Mouse (Mus musculus) lung, embryonic 16.5 days (tissue): ENCODE data around the gene Pip5kl1. TPM values are rescaled to one million over a fixed set of nuclear protein-coding genes. Genes with fewer than 3 reads are reported as not detected.

Experiments used
- ATAC-seq: fragments of 200-750 bp; cut with Nextera tagmentation; 2 replicates; pipeline ENCODE4 v1.8.0; 2017; ENCODE audit warnings: low read depth, mild to moderate bottlenecking, moderate library complexity
- H3K27ac ChIP-seq: fragments of 300-500 bp; sonication (generic); 2 replicates; pipeline ENCODE4 v1.5.1; 2014; ENCODE audit warnings: mild to moderate bottlenecking, control low read depth, low read length
- H3K27me3 ChIP-seq: fragments of 300-500 bp; sonication (generic); 2 replicates; pipeline ENCODE4 v1.6.1; 2014; ENCODE audit warnings: low read depth, low read length, mixed read lengths; ENCODE audit not compliant: control insufficient read depth, insufficient read depth
- H3K36me3 ChIP-seq: fragments of 300-500 bp; sonication (generic); 2 replicates; pipeline ENCODE4 v1.6.1; 2014; ENCODE audit warnings: low read length; ENCODE audit not compliant: control insufficient read depth, insufficient read depth
- H3K4me1 ChIP-seq: fragments of 300-500 bp; sonication (generic); replicated peaks from 2 replicates; pipeline ENCODE4 v1.6.1; 2014; ENCODE audit warnings: low read length, mixed read lengths; ENCODE audit not compliant: control insufficient read depth, insufficient read depth
- H3K4me2 ChIP-seq: fragments of 300-500 bp; sonication (generic); 2 replicates; pipeline ENCODE4 v1.6.1; 2014; ENCODE audit warnings: low read depth, low read length, control low read depth
- H3K4me3 ChIP-seq: fragments of 300-500 bp; sonication (generic); 2 replicates; pipeline ENCODE4 v1.5.1; 2014; ENCODE audit warnings: mild to moderate bottlenecking, low read length, control low read depth
- H3K9ac ChIP-seq: fragments of 300-500 bp; sonication (generic); 2 replicates; pipeline ENCODE4 v1.6.1; 2014; ENCODE audit warnings: low read length, control low read depth
- H3K9me3 ChIP-seq: fragments of 300-500 bp; sonication (generic); 2 replicates; pipeline ENCODE4 v1.6.1; 2016; ENCODE audit warnings: low read length; ENCODE audit not compliant: control insufficient read depth
- WGBS: fragments of 180-500 bp; shearing (Covaris S2); extraction: QIAGEN DNeasy Blood & Tissue Kit; methylation state at CpG from one replicate; pipeline ENCODE4 v1.1.7; 2014; 5-methylcytosine and 5-hydroxymethylcytosine counted together
- polyA plus RNA-seq: library from polyadenylated mRNA; unstranded; fragments of >200 nt; fragmentation: Nextera tagmentation; extraction: Ambion mirVana; gene quantifications from 2 replicates; pipeline ENCODE4 v1.2.1, GENCODE M21; 2015

Pip5kl1 gene
- polyA plus RNA-seq, 1 experiment from 2014 or later, result 0.34 TPM

- no peak overlapping the region for H3K27ac ChIP-seq
- WGBS, result 57% methylated on average over 6 of the region's 6 CpGs
- H3K4me2 ChIP-seq, result no peak overlapping the region
- H3K4me3 ChIP-seq, result no peak overlapping the region
- peaks cover 37% of the 10 kb centered on the region for H3K4me1 ChIP-seq
- no peaks in the 10 kb centered on the region for H3K9me3 ChIP-seq
- no peaks in the 10 kb centered on the region for H3K27me3 ChIP-seq
- H3K36me3 ChIP-seq, result peaks cover 4% of the 10 kb centered on the region
- ATAC-seq, result no peak
- H3K9ac ChIP-seq, result no peak overlapping the region
These were observed 16.7 kb downstream of the Pip5kl1 start for GRCm38 (mm10) chr2:32591249-32591648.

GRCm38 (mm10) chr2:32596725-32597124 lies 22.1 kb downstream of the Pip5kl1 start:
- Histone ChIP-seq H3K9me3 (no peaks in the 10 kb centered on the region), H3K4me1 (peaks cover 6% of the 10 kb centered on the region; the same call in 1 of the 2 replicates), H3K36me3 (peaks cover 9% of the 10 kb centered on the region), H3K9ac (no peak overlapping the region), H3K4me3 (no peak overlapping the region), H3K27ac (no peak overlapping the region), H3K4me2 (no peak overlapping the region), H3K27me3 (no peaks in the 10 kb centered on the region)
- ATAC-seq, result no peak
- 89% methylated on average over 13 of the region's 13 CpGs for WGBS

- no peaks in the 10 kb centered on the region for H3K9me3 ChIP-seq
- H3K9ac ChIP-seq, result no peak overlapping the region
- peaks cover 11% of the 10 kb centered on the region for H3K4me1 ChIP-seq
- 80% methylated on average over 5 of the region's 5 CpGs for WGBS
- H3K4me3 ChIP-seq, result no peak overlapping the region
- H3K27me3 ChIP-seq, result no peaks in the 10 kb centered on the region
- H3K4me2 ChIP-seq, result no peak overlapping the region
- no peak for ATAC-seq
- no peak overlapping the region for H3K27ac ChIP-seq
- peaks cover 9% of the 10 kb centered on the region for H3K36me3 ChIP-seq
These were observed 22.7 kb downstream of the Pip5kl1 start for GRCm38 (mm10) chr2:32597248-32597647.

GRCm38 (mm10) chr2:32597699-32598098 lies 23.1 kb downstream of the Pip5kl1 start:
- WGBS, result 84% methylated on average over 5 of the region's 5 CpGs

GRCm38 (mm10) chr2:32598506-32598905 lies 23.9 kb downstream of the Pip5kl1 start:
- Histone ChIP-seq H3K4me3 (no peak overlapping the region), H3K4me2 (no peak overlapping the region), H3K36me3 (peaks cover 9% of the 10 kb centered on the region), H3K4me1 (peaks cover 10% of the 10 kb centered on the region), H3K9ac (no peak overlapping the region), H3K9me3 (no peaks in the 10 kb centered on the region), H3K27me3 (no peaks in the 10 kb centered on the region), H3K27ac (no peak overlapping the region)
- ATAC-seq, result no peak
- 78% methylated on average over 8 of the region's 8 CpGs for WGBS

More at GRCm38 (mm10) chr2:32597699-32598098, 23.1 kb downstream of the Pip5kl1 start:
- Histone ChIP-seq H3K9me3 (no peaks in the 10 kb centered on the region), H3K27ac (no peak overlapping the region), H3K4me1 (peaks cover 10% of the 10 kb centered on the region), H3K9ac (no peak overlapping the region), H3K4me2 (no peak overlapping the region), H3K36me3 (peaks cover 9% of the 10 kb centered on the region), H3K4me3 (no peak overlapping the region), H3K27me3 (no peaks in the 10 kb centered on the region)
- ATAC-seq, result no peak

GRCm38 (mm10) chr2:32599409-32599808 lies 24.8 kb downstream of the Pip5kl1 start, which contains the start of gene St6galnac6:
Gene St6galnac6, plus strand, starts transcription at chr2:32599709.
- H3K9me3 ChIP-seq, result no peaks in the 10 kb centered on the region
- peaks cover 10% of the 10 kb centered on the region for H3K4me1 ChIP-seq
- no peaks in the 10 kb centered on the region for H3K27me3 ChIP-seq
- H3K4me2 ChIP-seq, result no peak within 1 kb of the TSS
- ATAC-seq, result no peak
- H3K36me3 ChIP-seq, result peaks cover 5% of the 10 kb centered on the region
- WGBS, result 90% methylated on average over 3 of the region's 3 CpGs
- no peak within 1 kb of the TSS for H3K4me3 ChIP-seq
- H3K27ac ChIP-seq, result no peak within 1 kb of the TSS
- H3K9ac ChIP-seq, result no peak within 1 kb of the TSS

GRCm38 (mm10) chr2:32601417-32602065 lies 26.9 kb downstream of the Pip5kl1 start:
- no peaks in the 10 kb centered on the region for H3K27me3 ChIP-seq
- no peaks in the 10 kb centered on the region for H3K9me3 ChIP-seq
- H3K4me3 ChIP-seq, result no peak overlapping the region
- H3K36me3 ChIP-seq, result peaks cover 5% of the 10 kb centered on the region; the same call in 1 of the 2 replicates
- peaks cover 10% of the 10 kb centered on the region for H3K4me1 ChIP-seq
- H3K4me2 ChIP-seq, result no peak overlapping the region
- WGBS, result 46% methylated on average over 8 of the region's 8 CpGs
- H3K27ac ChIP-seq, result no peak overlapping the region; the same call in 1 of the 2 replicates
- no peak overlapping the region for H3K9ac ChIP-seq
- peak; percentile 21 for ATAC-seq

GRCm38 (mm10) chr2:32602600-32603054 lies 28.0 kb downstream of the Pip5kl1 start:
- Histone ChIP-seq H3K27me3 (no peaks in the 10 kb centered on the region), H3K9me3 (no peaks in the 10 kb centered on the region), H3K27ac (peak overlapping the region; percentile 45), H3K4me2 (peak overlapping the region; percentile 51), H3K4me1 (peaks cover 16% of the 10 kb centered on the region), H3K36me3 (no peaks in the 10 kb centered on the region), H3K9ac (peak overlapping the region; percentile 42; the same call in 1 of the 2 replicates), H3K4me3 (peak overlapping the region; percentile 43)
- ATAC-seq, result peak; percentile 77
- WGBS, result under 1% methylated on average over 11 of the region's 11 CpGs

- peaks cover 30% of the 10 kb centered on the region for H3K4me1 ChIP-seq
- no peak overlapping the region for H3K4me2 ChIP-seq
- no peak overlapping the region for H3K27ac ChIP-seq
- no peaks in the 10 kb centered on the region for H3K9me3 ChIP-seq
- no peak for ATAC-seq
- H3K27me3 ChIP-seq, result no peaks in the 10 kb centered on the region
- H3K36me3 ChIP-seq, result no peaks in the 10 kb centered on the region
- no peak overlapping the region for H3K4me3 ChIP-seq
- WGBS, result 38% methylated on average over 10 of the region's 10 CpGs
- H3K9ac ChIP-seq, result no peak overlapping the region
These were observed 30.0 kb downstream of the Pip5kl1 start for GRCm38 (mm10) chr2:32604631-32605030.
